Mouse (Mus musculus): ENCODE measurements around the gene Tsga10. TPM values are rescaled to one million over a fixed set of nuclear protein-coding genes. Genes with fewer than 3 reads are reported as not detected.

The Tsga10 gene
- 12.8 and 13.9 TPM in 2 replicates for polyA plus RNA-seq (2015; fragmentation: Nextera tagmentation; extraction: Ambion mirVana)

GRCm38 (mm10) chr1:37866286-37866685 lies at the start of gene Tsga10:
Gene Tsga10, minus strand, starts transcription at chr1:37866429.
- H3K27me3 ChIP-seq (replicated peaks; ENCODE audit: control insufficient read depth, insufficient read depth, low read length): peaks cover 5% of the 10 kb centered on the region; the same call in 1 of the 2 replicates
- peak within 1 kb of the TSS; percentile 76 for H3K4me3 ChIP-seq (ENCODE audit: low read length)
- peaks cover 4% of the 10 kb centered on the region for H3K4me1 ChIP-seq (ENCODE audit: control insufficient read depth, insufficient read depth, low read depth, low read length)
- peak within 1 kb of the TSS; percentile 94 for H3K27ac ChIP-seq (ENCODE audit: low read depth, low read length)
- 85% methylated on average over 6 of the region's 6 CpGs for WGBS
- H3K4me2 ChIP-seq (ENCODE audit: low read length): peak within 1 kb of the TSS; percentile 86
- H3K9me3 ChIP-seq (ENCODE audit: control insufficient read depth, low read length): no peaks in the 10 kb centered on the region
- no peaks in the 10 kb centered on the region for H3K36me3 ChIP-seq (ENCODE audit: control insufficient read depth, insufficient read depth, low read length)
- ATAC-seq: no peak
- peak within 1 kb of the TSS; percentile 86 for H3K9ac ChIP-seq (ENCODE audit: low read depth, low read length)

GRCm38 (mm10) chr1:37912751-37913150 lies 46.5 kb upstream of the Tsga10 start:
- H3K27me3 ChIP-seq (replicated peaks; ENCODE audit: control insufficient read depth, insufficient read depth, low read length): no peaks in the 10 kb centered on the region
- no peaks in the 10 kb centered on the region for H3K36me3 ChIP-seq (ENCODE audit: control insufficient read depth, insufficient read depth, low read length)
- no peak for ATAC-seq
- no peak overlapping the region for H3K9ac ChIP-seq (ENCODE audit: low read depth, low read length)
- WGBS: 84% methylated on average over 2 of the region's 2 CpGs
- no peak overlapping the region for H3K4me2 ChIP-seq (ENCODE audit: low read length)
- H3K4me3 ChIP-seq (ENCODE audit: low read length): no peak overlapping the region
- no peak overlapping the region for H3K27ac ChIP-seq (ENCODE audit: low read depth, low read length)
- no peaks in the 10 kb centered on the region for H3K9me3 ChIP-seq (ENCODE audit: control insufficient read depth, low read length)
- H3K4me1 ChIP-seq (ENCODE audit: control insufficient read depth, insufficient read depth, low read depth, low read length): no peaks in the 10 kb centered on the region

DNA sequence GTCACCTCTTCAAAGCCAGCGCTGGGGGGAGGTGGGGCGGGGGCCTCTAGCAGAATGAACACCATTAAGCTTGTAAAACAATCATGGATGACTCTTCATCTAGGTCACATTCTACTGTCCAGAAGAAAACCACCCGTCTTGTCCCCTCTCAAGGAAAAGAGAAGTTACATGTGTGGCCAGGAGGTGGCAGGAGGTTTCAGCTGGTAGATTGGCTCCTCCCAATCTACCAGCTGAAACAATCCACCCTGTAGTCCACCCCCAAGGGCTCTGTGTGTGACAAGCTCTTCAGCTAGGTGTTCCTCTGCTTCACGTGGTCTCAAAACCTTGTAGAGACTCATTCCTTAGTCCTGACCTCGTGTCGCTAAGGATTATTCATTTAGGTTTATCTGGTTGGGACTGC lies 36.9 kb upstream of the Tsga10 start:
- Histone ChIP-seq H3K27me3 (replicated peaks; ENCODE audit: control insufficient read depth, insufficient read depth, low read length) (no peaks in the 10 kb centered on the region), H3K9ac (ENCODE audit: low read depth, low read length) (no peak overlapping the region), H3K4me3 (ENCODE audit: low read length) (no peak overlapping the region), H3K4me2 (ENCODE audit: low read length) (no peak overlapping the region), H3K9me3 (ENCODE audit: control insufficient read depth, low read length) (no peaks in the 10 kb centered on the region), H3K4me1 (ENCODE audit: control insufficient read depth, insufficient read depth, low read depth, low read length) (no peaks in the 10 kb centered on the region), H3K36me3 (ENCODE audit: control insufficient read depth, insufficient read depth, low read length) (peaks cover 17% of the 10 kb centered on the region), H3K27ac (ENCODE audit: low read depth, low read length) (no peak overlapping the region)
- 44% methylated on average over 6 of the region's 6 CpGs for WGBS
- ATAC-seq: peak; percentile 30; the same call in 1 of the 2 replicates

GRCm38 (mm10) chr1:37900288-37900687 lies 34.1 kb upstream of the Tsga10 start:
- no peaks in the 10 kb centered on the region for H3K27me3 ChIP-seq (replicated peaks; ENCODE audit: control insufficient read depth, insufficient read depth, low read length)
- no peak for ATAC-seq
- H3K4me3 ChIP-seq (ENCODE audit: low read length): no peak overlapping the region
- H3K27ac ChIP-seq (ENCODE audit: low read depth, low read length): no peak overlapping the region
- no peaks in the 10 kb centered on the region for H3K4me1 ChIP-seq (ENCODE audit: control insufficient read depth, insufficient read depth, low read depth, low read length)
- no peaks in the 10 kb centered on the region for H3K9me3 ChIP-seq (ENCODE audit: control insufficient read depth, low read length)
- no peak overlapping the region for H3K9ac ChIP-seq (ENCODE audit: low read depth, low read length)
- WGBS: 64% methylated on average over 6 of the region's 6 CpGs
- H3K36me3 ChIP-seq (ENCODE audit: control insufficient read depth, insufficient read depth, low read length): peaks cover 38% of the 10 kb centered on the region
- H3K4me2 ChIP-seq (ENCODE audit: low read length): no peak overlapping the region

- no peak overlapping the region for H3K9ac ChIP-seq (ENCODE audit: low read depth, low read length)
- H3K4me1 ChIP-seq (ENCODE audit: control insufficient read depth, insufficient read depth, low read depth, low read length): no peaks in the 10 kb centered on the region
- no peak overlapping the region for H3K27ac ChIP-seq (ENCODE audit: low read depth, low read length)
- H3K4me3 ChIP-seq (ENCODE audit: low read length): no peak overlapping the region
- 89% methylated on average over 4 of the region's 4 CpGs for WGBS
- H3K4me2 ChIP-seq (ENCODE audit: low read length): no peak overlapping the region
- no peaks in the 10 kb centered on the region for H3K27me3 ChIP-seq (replicated peaks; ENCODE audit: control insufficient read depth, insufficient read depth, low read length)
- H3K9me3 ChIP-seq (ENCODE audit: control insufficient read depth, low read length): no peaks in the 10 kb centered on the region
- H3K36me3 ChIP-seq (ENCODE audit: control insufficient read depth, insufficient read depth, low read length): peaks cover 38% of the 10 kb centered on the region
- ATAC-seq: no peak
Observed at GRCm38 (mm10) chr1:37899816-37900215, 33.6 kb upstream of the Tsga10 start.

- H3K27ac ChIP-seq (ENCODE audit: low read depth, low read length): no peak overlapping the region
- H3K4me2 ChIP-seq (ENCODE audit: low read length): no peak overlapping the region
- H3K4me3 ChIP-seq (ENCODE audit: low read length): no peak overlapping the region
- peaks cover 38% of the 10 kb centered on the region for H3K36me3 ChIP-seq (ENCODE audit: control insufficient read depth, insufficient read depth, low read length)
- H3K27me3 ChIP-seq (replicated peaks; ENCODE audit: control insufficient read depth, insufficient read depth, low read length): no peaks in the 10 kb centered on the region
- peaks cover 14% of the 10 kb centered on the region for H3K4me1 ChIP-seq (ENCODE audit: control insufficient read depth, insufficient read depth, low read depth, low read length)
- no peak for ATAC-seq
- no peak overlapping the region for H3K9ac ChIP-seq (ENCODE audit: low read depth, low read length)
- no peaks in the 10 kb centered on the region for H3K9me3 ChIP-seq (ENCODE audit: control insufficient read depth, low read length)
Observed at GRCm38 (mm10) chr1:37894606-37895005, 28.4 kb upstream of the Tsga10 start.

- Histone ChIP-seq H3K9me3 (ENCODE audit: control insufficient read depth, low read length) (no peaks in the 10 kb centered on the region), H3K36me3 (ENCODE audit: control insufficient read depth, insufficient read depth, low read length) (peaks cover 12% of the 10 kb centered on the region), H3K4me3 (ENCODE audit: low read length) (peak overlapping the region; percentile 13; the same call in 1 of the 2 replicates), H3K27ac (ENCODE audit: low read depth, low read length) (no peak overlapping the region), H3K4me2 (ENCODE audit: low read length) (peak overlapping the region; percentile 94), H3K9ac (ENCODE audit: low read depth, low read length) (no peak overlapping the region), H3K4me1 (ENCODE audit: control insufficient read depth, insufficient read depth, low read depth, low read length) (peaks cover 20% of the 10 kb centered on the region), H3K27me3 (replicated peaks; ENCODE audit: control insufficient read depth, insufficient read depth, low read length) (no peaks in the 10 kb centered on the region)
- no peak for ATAC-seq
- WGBS: 61% methylated on average over 3 of the region's 3 CpGs
Observed at GRCm38 (mm10) chr1:37891400-37891799, 25.2 kb upstream of the Tsga10 start.

DNA sequence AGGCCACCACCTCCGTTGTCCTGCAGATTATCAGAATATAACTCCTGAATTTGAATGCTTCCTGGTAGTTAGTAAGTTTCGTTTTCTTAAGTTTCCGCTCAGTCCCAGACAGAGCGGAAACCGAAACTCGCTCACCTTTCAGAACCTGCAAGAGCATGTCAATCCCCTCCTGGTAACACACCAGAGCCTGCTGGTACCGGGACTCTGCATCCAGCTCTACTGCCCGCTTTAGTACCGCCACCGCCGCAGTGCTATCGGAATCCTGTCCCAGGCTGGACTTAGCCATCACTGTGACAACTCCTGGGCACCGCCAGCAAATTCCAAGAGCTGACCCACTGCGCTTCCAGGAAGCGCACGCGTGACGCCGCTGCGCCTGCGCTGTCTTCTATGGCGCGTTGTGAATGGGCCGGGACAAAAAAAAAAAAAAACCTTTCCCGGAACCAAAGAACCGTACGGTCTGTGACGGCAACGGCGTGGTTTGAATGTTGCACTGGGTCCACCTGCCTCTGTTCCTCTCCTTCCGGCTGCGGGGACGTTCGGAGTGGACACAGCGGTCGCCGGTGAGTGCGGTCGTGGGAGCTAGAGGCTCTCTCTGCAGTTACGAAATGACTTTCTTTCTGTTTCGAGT lies 23.9 kb upstream of the Tsga10 start, which contains the start of the genes Mitd1 and Mrpl30:
Gene Mitd1 (minus strand): TSS at position 387 of the 628 bp plus-strand sequence.
Gene Mrpl30 (plus strand): TSS at position 453 of the 628 bp plus-strand sequence.
- Histone ChIP-seq H3K36me3 (ENCODE audit: control insufficient read depth, insufficient read depth, low read length) (peaks cover 3% of the 10 kb centered on the region; the same call in 1 of the 2 replicates), H3K27ac (ENCODE audit: low read depth, low read length) (peak within 1 kb of the TSS; percentile 79), H3K9me3 (ENCODE audit: control insufficient read depth, low read length) (no peaks in the 10 kb centered on the region), H3K4me3 (ENCODE audit: low read length) (peak within 1 kb of the TSS; percentile 81), H3K4me2 (ENCODE audit: low read length) (peak within 1 kb of the TSS; percentile 94), H3K27me3 (replicated peaks; ENCODE audit: control insufficient read depth, insufficient read depth, low read length) (no peaks in the 10 kb centered on the region), H3K4me1 (ENCODE audit: control insufficient read depth, insufficient read depth, low read depth, low read length) (peaks cover 20% of the 10 kb centered on the region), H3K9ac (ENCODE audit: low read depth, low read length) (peak within 1 kb of the TSS; percentile 76)
- ATAC-seq: peak; percentile 96
- under 1% methylated on average over 41 of the region's 41 CpGs for WGBS

- Histone ChIP-seq H3K9ac (ENCODE audit: low read depth, low read length) (no peak overlapping the region), H3K4me2 (ENCODE audit: low read length) (peak overlapping the region; percentile 67), H3K9me3 (ENCODE audit: control insufficient read depth, low read length) (no peaks in the 10 kb centered on the region), H3K36me3 (ENCODE audit: control insufficient read depth, insufficient read depth, low read length) (peaks cover 3% of the 10 kb centered on the region; the same call in 1 of the 2 replicates), H3K4me3 (ENCODE audit: low read length) (peak overlapping the region; percentile 81), H3K27me3 (replicated peaks; ENCODE audit: control insufficient read depth, insufficient read depth, low read length) (no peaks in the 10 kb centered on the region), H3K4me1 (ENCODE audit: control insufficient read depth, insufficient read depth, low read depth, low read length) (peaks cover 20% of the 10 kb centered on the region), H3K27ac (ENCODE audit: low read depth, low read length) (no peak overlapping the region)
- peak; percentile 18; the same call in 1 of the 2 replicates for ATAC-seq
- 82% methylated on average over 7 of the region's 7 CpGs for WGBS
Observed at GRCm38 (mm10) chr1:37889206-37889605, 23.0 kb upstream of the Tsga10 start.

Measured in hindbrain, embryonic 16.5 days (tissue).